Mouse (Mus musculus): ENCODE data around the gene Nuak1.
A peak's percentile ranks its signal among the peaks of the same experiment; 100 is the strongest.

Nuak1 gene

GRCm38 (mm10) chr10:84411122-84412105, 29.0 kb downstream of the Nuak1 start:
- peak; percentile 74 for DNase-seq (ENCODE audit: low read depth, low spot score)

- DNase-seq (ENCODE audit: low read depth, low spot score), result peak; percentile 63
Observed at GRCm38 (mm10) chr10:84408965-84409660, 31.3 kb downstream of the Nuak1 start.

- DNase-seq (ENCODE audit: low read depth, low spot score), result no peak
Observed at GRCm38 (mm10) chr10:84405135-84405776, 35.1 kb downstream of the Nuak1 start.

GRCm38 (mm10) chr10:84401907-84402371, 38.5 kb downstream of the Nuak1 start:
- peak; percentile 88 for DNase-seq (ENCODE audit: low read depth, low spot score)

GRCm38 (mm10) chr10:84401189-84401588, 39.2 kb downstream of the Nuak1 start:
- DNase-seq (ENCODE audit: low read depth, low spot score), result peak; percentile 63

GRCm38 (mm10) chr10:84400037-84400681, 40.2 kb downstream of the Nuak1 start:
- DNase-seq (ENCODE audit: low read depth, low spot score), result peak; percentile 73

GRCm38 (mm10) chr10:84397276-84397675, 43.1 kb downstream of the Nuak1 start:
- no peak for DNase-seq (ENCODE audit: low read depth, low spot score)

GRCm38 (mm10) chr10:84395885-84396659, 44.3 kb downstream of the Nuak1 start:
- DNase-seq (ENCODE audit: low read depth, low spot score), result peak; percentile 77

- no peak for DNase-seq (ENCODE audit: low read depth, low spot score)
Observed at GRCm38 (mm10) chr10:84395259-84395658, 45.1 kb downstream of the Nuak1 start.

GRCm38 (mm10) chr10:84393881-84394280, 46.5 kb downstream of the Nuak1 start:
- DNase-seq (ENCODE audit: low read depth, low spot score), result peak; percentile 84

- DNase-seq (ENCODE audit: low read depth, low spot score), result no peak
Observed at GRCm38 (mm10) chr10:84393405-84393804, 47.0 kb downstream of the Nuak1 start.

- DNase-seq (ENCODE audit: low read depth, low spot score), result peak; percentile 52
Observed at GRCm38 (mm10) chr10:84392723-84393081, 47.7 kb downstream of the Nuak1 start.

- no peak for DNase-seq (ENCODE audit: low read depth, low spot score)
Observed at GRCm38 (mm10) chr10:84392027-84392722, 48.2 kb downstream of the Nuak1 start.

- no peak for DNase-seq (ENCODE audit: low read depth, low spot score)
Observed at GRCm38 (mm10) chr10:84389707-84390106, 50.7 kb downstream of the Nuak1 start.

- peak; percentile 83 for DNase-seq (ENCODE audit: low read depth, low spot score)
Observed at GRCm38 (mm10) chr10:84388357-84389141, 51.8 kb downstream of the Nuak1 start.

- DNase-seq (ENCODE audit: low read depth, low spot score), result peak; percentile 76
Observed at GRCm38 (mm10) chr10:84387338-84387737, 53.1 kb downstream of the Nuak1 start.

- DNase-seq (ENCODE audit: low read depth, low spot score), result no peak
Observed at GRCm38 (mm10) chr10:84386625-84387242, 53.7 kb downstream of the Nuak1 start.

GRCm38 (mm10) chr10:84386214-84386613, 54.2 kb downstream of the Nuak1 start:
- DNase-seq (ENCODE audit: low read depth, low spot score), result peak; percentile 61

GRCm38 (mm10) chr10:84384761-84385160, 55.6 kb downstream of the Nuak1 start:
- no peak for DNase-seq (ENCODE audit: low read depth, low spot score)
